Mouse (Mus musculus): ENCODE measurements around the gene Fcer2a. TPM values are rescaled to one million over a fixed set of nuclear protein-coding genes. Genes with fewer than 3 reads are reported as not detected.

Gene Fcer2a
- polyA plus RNA-seq, 1 experiment: not detected

GRCm38 (mm10) chr8:3674671-3675070, 19.3 kb downstream of the Fcer2a start:
- Histone ChIP-seq H3K4me1 (ENCODE audit: control insufficient read depth, insufficient read depth, low read length) (no peaks in the 10 kb centered on the region), H3K27me3 (ENCODE audit: control insufficient read depth, insufficient read depth, low read length, poor library complexity, severe bottlenecking) (no peaks in the 10 kb centered on the region), H3K9me3 (replicated peaks; ENCODE audit: control insufficient read depth, insufficient read depth, low read length, poor library complexity, severe bottlenecking) (no peaks in the 10 kb centered on the region), H3K4me3 (ENCODE audit: low read depth, low read length) (no peak overlapping the region), H3K27ac (ENCODE audit: insufficient read depth, low read length) (no peak overlapping the region), H3K9ac (ENCODE audit: low read depth, poor library complexity, severe bottlenecking) (no peak overlapping the region), H3K36me3 (ENCODE audit: control insufficient read depth, insufficient read depth, low read length, poor library complexity, severe bottlenecking) (no peaks in the 10 kb centered on the region)
- TF ChIP-seq EP300 (IDR thresholded peaks at IDR 0.05; ENCODE audit: insufficient read depth, low read depth, low read length): no peak
- no peak for TF ChIP-seq POLR2A (IDR thresholded peaks at IDR 0.05; ENCODE audit: insufficient read depth, low read length)
- TF ChIP-seq CTCF (IDR thresholded peaks at IDR 0.05; ENCODE audit: low read depth, low read length): no peak

GRCm38 (mm10) chr8:3671980-3672491, 21.9 kb downstream of the Fcer2a start, which contains the start of gene Fcor:
Gene Fcor (minus strand): TSS chr8:3672362.
- Histone ChIP-seq H3K27ac (ENCODE audit: insufficient read depth, low read length) (peak within 1 kb of the TSS; percentile 67), H3K4me1 (ENCODE audit: control insufficient read depth, insufficient read depth, low read length) (no peaks in the 10 kb centered on the region), H3K36me3 (ENCODE audit: control insufficient read depth, insufficient read depth, low read length, poor library complexity, severe bottlenecking) (no peaks in the 10 kb centered on the region), H3K4me3 (ENCODE audit: low read depth, low read length) (peak within 1 kb of the TSS; percentile 92), H3K9ac (ENCODE audit: low read depth, poor library complexity, severe bottlenecking) (peak within 1 kb of the TSS; percentile 52), H3K9me3 (replicated peaks; ENCODE audit: control insufficient read depth, insufficient read depth, low read length, poor library complexity, severe bottlenecking) (no peaks in the 10 kb centered on the region), H3K27me3 (ENCODE audit: control insufficient read depth, insufficient read depth, low read length, poor library complexity, severe bottlenecking) (no peaks in the 10 kb centered on the region)
- peak; percentile 97 for TF ChIP-seq CTCF (IDR thresholded peaks at IDR 0.05; ENCODE audit: low read depth, low read length)
- TF ChIP-seq POLR2A (IDR thresholded peaks at IDR 0.05; ENCODE audit: insufficient read depth, low read length): peak; percentile 32
- TF ChIP-seq EP300 (IDR thresholded peaks at IDR 0.05; ENCODE audit: insufficient read depth, low read depth, low read length): 0 out of 2 replicates have a peak, but pooled peaks have one; percentile 51

- Histone ChIP-seq H3K4me1 (ENCODE audit: control insufficient read depth, insufficient read depth, low read length) (no peaks in the 10 kb centered on the region), H3K9ac (ENCODE audit: low read depth, poor library complexity, severe bottlenecking) (no peak overlapping the region), H3K27ac (ENCODE audit: insufficient read depth, low read length) (no peak overlapping the region), H3K4me3 (ENCODE audit: low read depth, low read length) (no peak overlapping the region), H3K27me3 (ENCODE audit: control insufficient read depth, insufficient read depth, low read length, poor library complexity, severe bottlenecking) (no peaks in the 10 kb centered on the region), H3K9me3 (replicated peaks; ENCODE audit: control insufficient read depth, insufficient read depth, low read length, poor library complexity, severe bottlenecking) (no peaks in the 10 kb centered on the region), H3K36me3 (ENCODE audit: control insufficient read depth, insufficient read depth, low read length, poor library complexity, severe bottlenecking) (no peaks in the 10 kb centered on the region)
- no peak for TF ChIP-seq CTCF (IDR thresholded peaks at IDR 0.05; ENCODE audit: low read depth, low read length)
- no peak for TF ChIP-seq EP300 (IDR thresholded peaks at IDR 0.05; ENCODE audit: insufficient read depth, low read depth, low read length)
- no peak for TF ChIP-seq POLR2A (IDR thresholded peaks at IDR 0.05; ENCODE audit: insufficient read depth, low read length)
Measured at GRCm38 (mm10) chr8:3670388-3670787, 23.6 kb downstream of the Fcer2a start.

GRCm38 (mm10) chr8:3665507-3665906, 28.5 kb downstream of the Fcer2a start, which contains the start of gene Mcemp1:
Gene Mcemp1 (plus strand): TSS chr8:3665754.
- H3K9ac ChIP-seq (ENCODE audit: low read depth, poor library complexity, severe bottlenecking): no peak within 1 kb of the TSS
- no peaks in the 10 kb centered on the region for H3K9me3 ChIP-seq (replicated peaks; ENCODE audit: control insufficient read depth, insufficient read depth, low read length, poor library complexity, severe bottlenecking)
- no peak for TF ChIP-seq CTCF (IDR thresholded peaks at IDR 0.05; ENCODE audit: low read depth, low read length)
- TF ChIP-seq EP300 (IDR thresholded peaks at IDR 0.05; ENCODE audit: insufficient read depth, low read depth, low read length): no peak
- TF ChIP-seq POLR2A (IDR thresholded peaks at IDR 0.05; ENCODE audit: insufficient read depth, low read length): no peak
- H3K27me3 ChIP-seq (ENCODE audit: control insufficient read depth, insufficient read depth, low read length, poor library complexity, severe bottlenecking): no peaks in the 10 kb centered on the region
- no peak within 1 kb of the TSS for H3K27ac ChIP-seq (ENCODE audit: insufficient read depth, low read length)
- H3K36me3 ChIP-seq (ENCODE audit: control insufficient read depth, insufficient read depth, low read length, poor library complexity, severe bottlenecking): no peaks in the 10 kb centered on the region
- H3K4me1 ChIP-seq (ENCODE audit: control insufficient read depth, insufficient read depth, low read length): no peaks in the 10 kb centered on the region
- no peak within 1 kb of the TSS for H3K4me3 ChIP-seq (ENCODE audit: low read depth, low read length)

- H3K9ac ChIP-seq (ENCODE audit: low read depth, poor library complexity, severe bottlenecking): no peak overlapping the region
- no peaks in the 10 kb centered on the region for H3K4me1 ChIP-seq (ENCODE audit: control insufficient read depth, insufficient read depth, low read length)
- no peak overlapping the region for H3K27ac ChIP-seq (ENCODE audit: insufficient read depth, low read length)
- TF ChIP-seq POLR2A (IDR thresholded peaks at IDR 0.05; ENCODE audit: insufficient read depth, low read length) (no peak), EP300 (IDR thresholded peaks at IDR 0.05; ENCODE audit: insufficient read depth, low read depth, low read length) (no peak), CTCF (IDR thresholded peaks at IDR 0.05; ENCODE audit: low read depth, low read length) (no peak)
- H3K27me3 ChIP-seq (ENCODE audit: control insufficient read depth, insufficient read depth, low read length, poor library complexity, severe bottlenecking): no peaks in the 10 kb centered on the region
- no peaks in the 10 kb centered on the region for H3K9me3 ChIP-seq (replicated peaks; ENCODE audit: control insufficient read depth, insufficient read depth, low read length, poor library complexity, severe bottlenecking)
- H3K4me3 ChIP-seq (ENCODE audit: low read depth, low read length): no peak overlapping the region
- H3K36me3 ChIP-seq (ENCODE audit: control insufficient read depth, insufficient read depth, low read length, poor library complexity, severe bottlenecking): no peaks in the 10 kb centered on the region
Measured at GRCm38 (mm10) chr8:3664405-3664804, 29.6 kb downstream of the Fcer2a start.

GRCm38 (mm10) chr8:3660889-3661288, 33.1 kb downstream of the Fcer2a start:
- Histone ChIP-seq H3K36me3 (ENCODE audit: control insufficient read depth, insufficient read depth, low read length, poor library complexity, severe bottlenecking) (no peaks in the 10 kb centered on the region), H3K4me1 (ENCODE audit: control insufficient read depth, insufficient read depth, low read length) (no peaks in the 10 kb centered on the region), H3K9me3 (replicated peaks; ENCODE audit: control insufficient read depth, insufficient read depth, low read length, poor library complexity, severe bottlenecking) (no peaks in the 10 kb centered on the region), H3K9ac (ENCODE audit: low read depth, poor library complexity, severe bottlenecking) (no peak overlapping the region), H3K4me3 (ENCODE audit: low read depth, low read length) (no peak overlapping the region), H3K27ac (ENCODE audit: insufficient read depth, low read length) (no peak overlapping the region), H3K27me3 (ENCODE audit: control insufficient read depth, insufficient read depth, low read length, poor library complexity, severe bottlenecking) (no peaks in the 10 kb centered on the region)
- TF ChIP-seq POLR2A (IDR thresholded peaks at IDR 0.05; ENCODE audit: insufficient read depth, low read length) (no peak), CTCF (IDR thresholded peaks at IDR 0.05; ENCODE audit: low read depth, low read length) (no peak), EP300 (IDR thresholded peaks at IDR 0.05; ENCODE audit: insufficient read depth, low read depth, low read length) (no peak)
